Mouse (Mus musculus): ENCODE results near the gene Hes6. TPM values are rescaled to one million over a fixed set of nuclear protein-coding genes. Genes with fewer than 3 reads are reported as not detected.

The Hes6 gene
- polyA plus RNA-seq, 1 experiment, result 200 TPM

GRCm38 (mm10) chr1:91442350-91442990, 28.6 kb upstream of the Hes6 start:
- DNase-seq, result no peak
- 96% methylated on average over 7 of the region's 7 CpGs for WGBS
- Histone ChIP-seq H3K27me3 (ENCODE audit: control insufficient read depth, insufficient read depth, low read length) (no peaks in the 10 kb centered on the region), H3K36me3 (ENCODE audit: control insufficient read depth, insufficient read depth, low read length) (no peaks in the 10 kb centered on the region), H3K27ac (ENCODE audit: control insufficient read depth, insufficient read depth, low read length) (no peak overlapping the region), H3K4me1 (replicated peaks; ENCODE audit: control insufficient read depth, insufficient read depth, low read length) (no peaks in the 10 kb centered on the region), H3K4me3 (ENCODE audit: control insufficient read depth, insufficient read depth, low read length) (no peak overlapping the region)
- TF ChIP-seq CTCF (IDR thresholded peaks at IDR 0.05; ENCODE audit: borderline replicate concordance, control insufficient read depth, extremely low read depth, insufficient read depth, low read length, poor library complexity) (no peak), POLR2A (IDR thresholded peaks at IDR 0.05; ENCODE audit: control insufficient read depth, extremely low read depth, insufficient read depth, low read length, poor library complexity) (no peak)

GRCm38 (mm10) chr1:91441855-91442254, 28.0 kb upstream of the Hes6 start:
- Histone ChIP-seq H3K27ac (ENCODE audit: control insufficient read depth, insufficient read depth, low read length) (no peak overlapping the region), H3K27me3 (ENCODE audit: control insufficient read depth, insufficient read depth, low read length) (no peaks in the 10 kb centered on the region), H3K36me3 (ENCODE audit: control insufficient read depth, insufficient read depth, low read length) (no peaks in the 10 kb centered on the region), H3K4me1 (replicated peaks; ENCODE audit: control insufficient read depth, insufficient read depth, low read length) (no peaks in the 10 kb centered on the region), H3K4me3 (ENCODE audit: control insufficient read depth, insufficient read depth, low read length) (no peak overlapping the region)
- no peak for DNase-seq
- TF ChIP-seq POLR2A (IDR thresholded peaks at IDR 0.05; ENCODE audit: control insufficient read depth, extremely low read depth, insufficient read depth, low read length, poor library complexity) (no peak), CTCF (IDR thresholded peaks at IDR 0.05; ENCODE audit: borderline replicate concordance, control insufficient read depth, extremely low read depth, insufficient read depth, low read length, poor library complexity) (no peak)
- 94% methylated on average over 3 of the region's 3 CpGs for WGBS

GRCm38 (mm10) chr1:91439776-91440175, 25.9 kb upstream of the Hes6 start:
- no peak for DNase-seq
- 94% methylated on average over 8 of the region's 8 CpGs for WGBS
- Histone ChIP-seq H3K27me3 (ENCODE audit: control insufficient read depth, insufficient read depth, low read length) (no peaks in the 10 kb centered on the region), H3K27ac (ENCODE audit: control insufficient read depth, insufficient read depth, low read length) (no peak overlapping the region), H3K4me1 (replicated peaks; ENCODE audit: control insufficient read depth, insufficient read depth, low read length) (no peaks in the 10 kb centered on the region; the same call in 1 of the 2 replicates), H3K36me3 (ENCODE audit: control insufficient read depth, insufficient read depth, low read length) (no peaks in the 10 kb centered on the region), H3K4me3 (ENCODE audit: control insufficient read depth, insufficient read depth, low read length) (no peak overlapping the region)
- TF ChIP-seq CTCF (IDR thresholded peaks at IDR 0.05; ENCODE audit: borderline replicate concordance, control insufficient read depth, extremely low read depth, insufficient read depth, low read length, poor library complexity), result no peak
- TF ChIP-seq POLR2A (IDR thresholded peaks at IDR 0.05; ENCODE audit: control insufficient read depth, extremely low read depth, insufficient read depth, low read length, poor library complexity), result no peak

GRCm38 (mm10) chr1:91437573-91437972, 23.7 kb upstream of the Hes6 start:
- TF ChIP-seq CTCF (IDR thresholded peaks at IDR 0.05; ENCODE audit: borderline replicate concordance, control insufficient read depth, extremely low read depth, insufficient read depth, low read length, poor library complexity), result no peak
- TF ChIP-seq POLR2A (IDR thresholded peaks at IDR 0.05; ENCODE audit: control insufficient read depth, extremely low read depth, insufficient read depth, low read length, poor library complexity), result no peak
- Histone ChIP-seq H3K36me3 (ENCODE audit: control insufficient read depth, insufficient read depth, low read length) (no peaks in the 10 kb centered on the region), H3K27me3 (ENCODE audit: control insufficient read depth, insufficient read depth, low read length) (no peaks in the 10 kb centered on the region), H3K4me3 (ENCODE audit: control insufficient read depth, insufficient read depth, low read length) (no peak overlapping the region), H3K4me1 (replicated peaks; ENCODE audit: control insufficient read depth, insufficient read depth, low read length) (no peaks in the 10 kb centered on the region; the same call in 1 of the 2 replicates), H3K27ac (ENCODE audit: control insufficient read depth, insufficient read depth, low read length) (no peak overlapping the region)
- WGBS, result 87% methylated on average over 7 of the region's 7 CpGs
- DNase-seq, result no peak

- 97% methylated on average over 3 of the region's 3 CpGs for WGBS
- Histone ChIP-seq H3K4me3 (ENCODE audit: control insufficient read depth, insufficient read depth, low read length) (no peak overlapping the region), H3K27ac (ENCODE audit: control insufficient read depth, insufficient read depth, low read length) (no peak overlapping the region), H3K36me3 (ENCODE audit: control insufficient read depth, insufficient read depth, low read length) (no peaks in the 10 kb centered on the region), H3K4me1 (replicated peaks; ENCODE audit: control insufficient read depth, insufficient read depth, low read length) (no peaks in the 10 kb centered on the region; the same call in 1 of the 2 replicates), H3K27me3 (ENCODE audit: control insufficient read depth, insufficient read depth, low read length) (no peaks in the 10 kb centered on the region)
- TF ChIP-seq CTCF (IDR thresholded peaks at IDR 0.05; ENCODE audit: borderline replicate concordance, control insufficient read depth, extremely low read depth, insufficient read depth, low read length, poor library complexity) (no peak), POLR2A (IDR thresholded peaks at IDR 0.05; ENCODE audit: control insufficient read depth, extremely low read depth, insufficient read depth, low read length, poor library complexity) (no peak)
- DNase-seq, result no peak
These were observed 23.2 kb upstream of the Hes6 start for GRCm38 (mm10) chr1:91437083-91437400.

- no peak overlapping the region for H3K27ac ChIP-seq (ENCODE audit: control insufficient read depth, insufficient read depth, low read length)
- TF ChIP-seq POLR2A (IDR thresholded peaks at IDR 0.05; ENCODE audit: control insufficient read depth, extremely low read depth, insufficient read depth, low read length, poor library complexity), result no peak
- TF ChIP-seq CTCF (IDR thresholded peaks at IDR 0.05; ENCODE audit: borderline replicate concordance, control insufficient read depth, extremely low read depth, insufficient read depth, low read length, poor library complexity), result no peak
- H3K27me3 ChIP-seq (ENCODE audit: control insufficient read depth, insufficient read depth, low read length), result no peaks in the 10 kb centered on the region
- no peaks in the 10 kb centered on the region for H3K36me3 ChIP-seq (ENCODE audit: control insufficient read depth, insufficient read depth, low read length)
- WGBS, result 79% methylated on average over 6 of the region's 6 CpGs
- H3K4me3 ChIP-seq (ENCODE audit: control insufficient read depth, insufficient read depth, low read length), result no peak overlapping the region
- no peak for DNase-seq
- H3K4me1 ChIP-seq (replicated peaks; ENCODE audit: control insufficient read depth, insufficient read depth, low read length), result no peaks in the 10 kb centered on the region; the same call in 1 of the 2 replicates
These were observed 22.7 kb upstream of the Hes6 start for GRCm38 (mm10) chr1:91436380-91437082.
